Mouse (Mus musculus) forebrain, embryonic 14.5 days (tissue): ENCODE measurements at regions not wholly inside any gene's neighbourhood (a gene's known extent, or its start where the extent isn't known, plus 50 kb on each side); places are given as distances from the start of the nearest gene placed in this dataset.
A peak's percentile ranks its signal among the peaks of the same experiment; 100 is the strongest.

Experiments
- ATAC-seq: fragments of 200-750 bp; cut with Nextera tagmentation; 2 replicates; pipeline ENCODE4 v1.8.0; 2017; ENCODE audit warnings: mild to moderate bottlenecking, moderate library complexity
- DNase-seq: peaks from one replicate; pipeline ENCODE4 v3.0.0-alpha.2; 2015; ENCODE audit warnings: low spot score
- H3K27ac ChIP-seq: fragments of 300-500 bp; sonication (generic); 2 replicates; pipeline ENCODE4 v1.5.1; 2014; ENCODE audit warnings: low read depth, mild to moderate bottlenecking, control low read depth, low read length, moderate library complexity
- H3K27me3 ChIP-seq: fragments of 300-500 bp; sonication (generic); replicated peaks from 2 replicates; pipeline ENCODE4 v1.6.1; 2014; ENCODE audit warnings: low read length, control low read depth, mixed read lengths; ENCODE audit not compliant: control insufficient read depth, insufficient read depth
- H3K36me3 ChIP-seq: fragments of 300-500 bp; sonication (generic); 2 replicates; pipeline ENCODE4 v1.6.1; 2014; ENCODE audit warnings: low read length, control low read depth; ENCODE audit not compliant: control insufficient read depth, insufficient read depth
- H3K4me1 ChIP-seq: fragments of 300-500 bp; sonication (generic); 2 replicates; pipeline ENCODE4 v1.6.1; 2014; ENCODE audit warnings: antibody characterized with exemption, low read length, control low read depth; ENCODE audit not compliant: control insufficient read depth, insufficient read depth
- H3K4me2 ChIP-seq: fragments of 300-500 bp; sonication (generic); 2 replicates; pipeline ENCODE4 v1.6.1; 2014; ENCODE audit warnings: mild to moderate bottlenecking, control low read depth, low read length
- H3K4me3 ChIP-seq: fragments of 300-500 bp; sonication (generic); 2 replicates; pipeline ENCODE4 v1.5.1; 2014; ENCODE audit warnings: low read depth, low read length, control low read depth
- H3K9ac ChIP-seq: fragments of 300-500 bp; sonication (generic); 2 replicates; pipeline ENCODE4 v1.6.1; 2014; ENCODE audit warnings: mild to moderate bottlenecking, low read length, control low read depth, moderate library complexity
- H3K9me3 ChIP-seq: fragments of 300-500 bp; sonication (generic); replicated peaks from 2 replicates; pipeline ENCODE4 v1.6.1; 2016; ENCODE audit warnings: low read length, control low read depth, mixed read lengths; ENCODE audit not compliant: control insufficient read depth
- WGBS: fragments of 180-500 bp; shearing (Covaris S2); extraction: QIAGEN DNeasy Blood & Tissue Kit; methylation state at CpG from one replicate; pipeline ENCODE4 v1.1.7; 2014; 5-methylcytosine and 5-hydroxymethylcytosine counted together

GRCm38 (mm10) chr2:159586697-159587473 lies 747.1 kb downstream of the Gm826 start:
- 59% methylated on average over 6 of the region's 6 CpGs for WGBS
- no peak overlapping the region for H3K9ac ChIP-seq
- H3K27me3 ChIP-seq, result no peaks in the 10 kb centered on the region
- H3K4me2 ChIP-seq, result no peak overlapping the region
- no peaks in the 10 kb centered on the region for H3K36me3 ChIP-seq
- no peaks in the 10 kb centered on the region for H3K4me1 ChIP-seq
- ATAC-seq, result no peak
- no peak overlapping the region for H3K4me3 ChIP-seq
- DNase-seq, result peak; percentile 55
- no peak overlapping the region for H3K27ac ChIP-seq
- no peaks in the 10 kb centered on the region for H3K9me3 ChIP-seq

GRCm38 (mm10) chr2:159591396-159592124 lies 742.4 kb downstream of the Gm826 start:
- no peak overlapping the region for H3K4me3 ChIP-seq
- H3K4me1 ChIP-seq, result no peaks in the 10 kb centered on the region
- ATAC-seq, result no peak
- no peaks in the 10 kb centered on the region for H3K9me3 ChIP-seq
- no peak overlapping the region for H3K4me2 ChIP-seq
- H3K27ac ChIP-seq, result no peak overlapping the region
- no peak for DNase-seq
- H3K36me3 ChIP-seq, result no peaks in the 10 kb centered on the region
- WGBS, result 93% methylated on average over 2 of the region's 2 CpGs
- H3K27me3 ChIP-seq, result no peaks in the 10 kb centered on the region
- no peak overlapping the region for H3K9ac ChIP-seq

GRCm38 (mm10) chr2:159592841-159593240 lies 741.1 kb downstream of the Gm826 start:
- Histone ChIP-seq H3K4me2 (no peak overlapping the region), H3K4me3 (no peak overlapping the region), H3K9ac (no peak overlapping the region), H3K36me3 (no peaks in the 10 kb centered on the region), H3K27ac (no peak overlapping the region), H3K27me3 (no peaks in the 10 kb centered on the region), H3K9me3 (no peaks in the 10 kb centered on the region), H3K4me1 (no peaks in the 10 kb centered on the region)
- ATAC-seq (no peak), DNase-seq (no peak)
- 80% methylated on average over 5 of the region's 5 CpGs for WGBS

- no peak overlapping the region for H3K4me3 ChIP-seq
- no peaks in the 10 kb centered on the region for H3K4me1 ChIP-seq
- no peaks in the 10 kb centered on the region for H3K27me3 ChIP-seq
- H3K4me2 ChIP-seq, result no peak overlapping the region
- H3K9ac ChIP-seq, result no peak overlapping the region
- H3K27ac ChIP-seq, result no peak overlapping the region
- no peak for DNase-seq
- ATAC-seq, result no peak
- WGBS, result 85% methylated on average over 6 of the region's 6 CpGs
- no peaks in the 10 kb centered on the region for H3K9me3 ChIP-seq
- no peaks in the 10 kb centered on the region for H3K36me3 ChIP-seq
These were observed 737.7 kb downstream of the Gm826 start for GRCm38 (mm10) chr2:159596285-159596684.

- Histone ChIP-seq H3K4me1 (no peaks in the 10 kb centered on the region), H3K36me3 (no peaks in the 10 kb centered on the region), H3K9me3 (no peaks in the 10 kb centered on the region), H3K4me2 (no peak overlapping the region), H3K4me3 (no peak overlapping the region), H3K27ac (no peak overlapping the region), H3K27me3 (no peaks in the 10 kb centered on the region), H3K9ac (no peak overlapping the region)
- 79% methylated on average over 3 of the region's 3 CpGs for WGBS
- no peak for ATAC-seq
- no peak for DNase-seq
These were observed 735.9 kb downstream of the Gm826 start for GRCm38 (mm10) chr2:159598080-159598479.

- no peak overlapping the region for H3K4me2 ChIP-seq
- H3K27ac ChIP-seq, result no peak overlapping the region
- no peaks in the 10 kb centered on the region for H3K36me3 ChIP-seq
- peak; percentile 7 for DNase-seq
- no peaks in the 10 kb centered on the region for H3K9me3 ChIP-seq
- H3K4me3 ChIP-seq, result no peak overlapping the region
- H3K4me1 ChIP-seq, result no peaks in the 10 kb centered on the region
- ATAC-seq, result no peak
- 30% methylated on average over 3 of the region's 3 CpGs for WGBS
- no peaks in the 10 kb centered on the region for H3K27me3 ChIP-seq
- H3K9ac ChIP-seq, result no peak overlapping the region
These were observed 726.8 kb downstream of the Gm826 start for GRCm38 (mm10) chr2:159607191-159607590.

- Histone ChIP-seq H3K27ac (no peak overlapping the region), H3K9ac (no peak overlapping the region), H3K36me3 (no peaks in the 10 kb centered on the region), H3K27me3 (no peaks in the 10 kb centered on the region), H3K4me2 (no peak overlapping the region), H3K4me1 (no peaks in the 10 kb centered on the region), H3K9me3 (no peaks in the 10 kb centered on the region), H3K4me3 (no peak overlapping the region)
- ATAC-seq (no peak), DNase-seq (no peak)
- WGBS, result 81% methylated on average over 4 of the region's 4 CpGs
These were observed 723.5 kb downstream of the Gm826 start for GRCm38 (mm10) chr2:159610451-159610850.

- Histone ChIP-seq H3K9ac (no peak overlapping the region), H3K4me2 (no peak overlapping the region), H3K4me3 (no peak overlapping the region), H3K27ac (no peak overlapping the region), H3K4me1 (no peaks in the 10 kb centered on the region), H3K36me3 (no peaks in the 10 kb centered on the region), H3K9me3 (no peaks in the 10 kb centered on the region), H3K27me3 (no peaks in the 10 kb centered on the region)
- ATAC-seq, result no peak
- DNase-seq, result no peak
- 73% methylated on average over 4 of the region's 4 CpGs for WGBS
These were observed 717.3 kb downstream of the Gm826 start for GRCm38 (mm10) chr2:159616685-159617084.

- WGBS, result 94% methylated on average over 6 of the region's 6 CpGs
- no peak overlapping the region for H3K4me3 ChIP-seq
- no peak overlapping the region for H3K27ac ChIP-seq
- H3K36me3 ChIP-seq, result no peaks in the 10 kb centered on the region
- no peaks in the 10 kb centered on the region for H3K9me3 ChIP-seq
- DNase-seq, result no peak
- H3K4me1 ChIP-seq, result no peaks in the 10 kb centered on the region
- no peak for ATAC-seq
- H3K27me3 ChIP-seq, result no peaks in the 10 kb centered on the region
- H3K4me2 ChIP-seq, result no peak overlapping the region
- no peak overlapping the region for H3K9ac ChIP-seq
These were observed 712.7 kb downstream of the Gm826 start for GRCm38 (mm10) chr2:159621261-159621660.
